Mouse (Mus musculus): ENCODE measurements around the gene Mid1. TPM values are rescaled to one million over a fixed set of nuclear protein-coding genes. Genes with fewer than 3 reads are reported as not detected.
"Not testable (repeated sequence)": the region's sequence is repeated elsewhere in the genome, so short reads cannot be mapped to it uniquely, and the experiment has no call there.

Mid1 gene
- polyA plus RNA-seq, 1 experiment: 13.8 TPM

DNA sequence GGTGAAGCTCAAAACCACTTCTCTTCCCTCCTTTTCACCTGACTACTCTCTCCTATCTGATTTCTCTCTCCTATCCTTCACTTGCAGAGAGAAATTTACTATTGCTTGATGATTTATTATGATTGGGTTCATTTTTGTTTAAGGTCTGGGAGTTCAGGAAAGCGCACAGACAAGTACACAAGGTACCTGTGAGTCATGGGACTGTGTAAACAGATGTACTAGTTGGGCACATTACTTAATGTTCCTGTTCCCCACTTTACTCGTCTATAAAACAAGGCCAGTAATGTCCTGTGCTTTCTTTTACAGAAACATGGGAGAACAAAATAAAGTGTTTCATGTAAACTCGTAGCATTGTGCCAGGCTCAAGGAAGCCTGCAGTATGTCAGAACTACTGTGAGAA, 248.2 kb downstream of the Mid1 start:
- no peak for TF ChIP-seq FLI1 (IDR thresholded peaks at IDR 0.05; ENCODE audit: low read length)
- no peak for TF ChIP-seq GATA1 (IDR thresholded peaks at IDR 0.05; ENCODE audit: borderline replicate concordance, low read length)
- no peaks in the 10 kb centered on the region for H3K9me3 ChIP-seq

GRCm38 (mm10) chrX:169937119-169937719, 252.2 kb downstream of the Mid1 start:
- Histone ChIP-seq H3K4me3 (replicated peaks) (peak overlapping the region; percentile 38), H3K27me3 (replicated peaks) (no peaks in the 10 kb centered on the region), H3K36me3 (replicated peaks; ENCODE audit: low read length) (no peaks in the 10 kb centered on the region), H3K4me1 (peaks cover 27% of the 10 kb centered on the region), H3K9me3 (no peaks in the 10 kb centered on the region)
- no peak for TF ChIP-seq FLI1 (IDR thresholded peaks at IDR 0.05; ENCODE audit: low read length)
- no peak for TF ChIP-seq GATA1 (IDR thresholded peaks at IDR 0.05; ENCODE audit: borderline replicate concordance, low read length)

More for the DNA sequence above, 248.2 kb downstream of the Mid1 start:
- Histone ChIP-seq H3K27me3 (replicated peaks) (no peaks in the 10 kb centered on the region), H3K36me3 (replicated peaks; ENCODE audit: low read length) (no peaks in the 10 kb centered on the region), H3K4me3 (replicated peaks) (no peak overlapping the region), H3K4me1 (peaks cover 24% of the 10 kb centered on the region)

GRCm38 (mm10) chrX:169940531-169940930, 255.5 kb downstream of the Mid1 start:
- H3K4me1 ChIP-seq: peaks cover 22% of the 10 kb centered on the region
- H3K27me3 ChIP-seq (replicated peaks): no peaks in the 10 kb centered on the region
- H3K36me3 ChIP-seq (replicated peaks; ENCODE audit: low read length): no peaks in the 10 kb centered on the region
- no peak for TF ChIP-seq GATA1 (IDR thresholded peaks at IDR 0.05; ENCODE audit: borderline replicate concordance, low read length)
- TF ChIP-seq FLI1 (IDR thresholded peaks at IDR 0.05; ENCODE audit: low read length): no peak
- H3K4me3 ChIP-seq (replicated peaks): no peak overlapping the region
- H3K9me3 ChIP-seq: no peaks in the 10 kb centered on the region

- TF ChIP-seq GATA1 (IDR thresholded peaks at IDR 0.05; ENCODE audit: borderline replicate concordance, low read length): no peak
- TF ChIP-seq FLI1 (IDR thresholded peaks at IDR 0.05; ENCODE audit: low read length): no peak
- H3K4me1 ChIP-seq: no peaks in the 10 kb centered on the region
- H3K4me3 ChIP-seq (replicated peaks): no peak overlapping the region
- H3K9me3 ChIP-seq: no peaks in the 10 kb centered on the region
- H3K27me3 ChIP-seq (replicated peaks): no peaks in the 10 kb centered on the region
- no peaks in the 10 kb centered on the region for H3K36me3 ChIP-seq (replicated peaks; ENCODE audit: low read length)
Observed at GRCm38 (mm10) chrX:169950596-169950995, 265.6 kb downstream of the Mid1 start.

GRCm38 (mm10) chrX:169969337-169969736, 284.3 kb downstream of the Mid1 start:
- Histone ChIP-seq H3K27me3 (replicated peaks) (no peaks in the 10 kb centered on the region), H3K9me3 (peaks cover 18% of the 10 kb centered on the region; the same call in 1 of the 2 replicates), H3K4me1 (no peaks in the 10 kb centered on the region), H3K4me3 (replicated peaks) (no peak overlapping the region), H3K36me3 (replicated peaks; ENCODE audit: low read length) (peaks cover 14% of the 10 kb centered on the region)
- TF ChIP-seq FLI1 (IDR thresholded peaks at IDR 0.05; ENCODE audit: low read length): no peak
- no peak for TF ChIP-seq GATA1 (IDR thresholded peaks at IDR 0.05; ENCODE audit: borderline replicate concordance, low read length)

DNA sequence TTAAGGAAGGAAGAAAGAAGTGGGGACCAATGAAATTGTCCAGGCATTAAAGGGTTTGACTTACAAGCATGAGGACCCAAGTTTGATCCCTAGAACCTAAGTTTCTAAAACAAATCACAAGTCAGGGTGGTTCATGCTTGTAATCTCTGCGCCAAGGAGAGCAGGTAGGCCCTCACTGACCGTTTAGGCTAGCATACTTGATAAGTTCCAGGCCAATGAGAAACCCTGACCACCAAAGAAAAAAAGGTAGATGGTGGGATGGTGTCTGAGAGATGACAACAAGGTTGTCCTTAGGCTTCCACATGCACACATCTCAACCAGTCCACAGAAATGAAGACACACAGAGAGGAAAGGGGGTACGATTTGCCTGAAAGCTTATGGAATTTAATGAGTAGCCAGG, 284.8 kb downstream of the Mid1 start:
- not testable (repeated sequence) for H3K4me1 ChIP-seq; H3K27me3 ChIP-seq (replicated peaks); H3K4me3 ChIP-seq (replicated peaks)

DNA sequence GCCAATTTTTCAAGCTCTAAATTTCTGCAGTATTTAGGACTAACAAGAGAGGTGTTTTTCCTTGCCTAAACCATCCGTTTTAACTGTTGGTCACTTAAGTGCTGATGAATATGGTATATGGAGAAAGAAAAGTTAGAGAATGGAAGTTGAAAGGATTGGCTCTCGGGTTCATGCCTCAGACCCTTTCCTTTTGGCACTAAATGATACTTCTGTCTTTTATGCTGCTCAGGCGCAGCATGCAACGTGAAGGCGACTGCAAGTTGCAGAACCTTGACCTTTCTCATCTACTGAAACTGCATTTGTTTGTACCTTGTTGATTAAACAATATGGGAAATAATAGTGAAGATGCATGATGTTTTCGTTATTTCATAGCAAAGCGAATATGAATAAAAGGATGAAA, 285.5 kb downstream of the Mid1 start:
- H3K4me1 ChIP-seq; H3K27me3 ChIP-seq (replicated peaks); H3K4me3 ChIP-seq (replicated peaks): not testable (repeated sequence)
- Histone ChIP-seq H3K9me3 (peaks cover 26% of the 10 kb centered on the region; the same call in 1 of the 2 replicates), H3K36me3 (replicated peaks; ENCODE audit: low read length) (peaks cover 14% of the 10 kb centered on the region)

More for the DNA sequence above, 284.8 kb downstream of the Mid1 start:
- Histone ChIP-seq H3K9me3 (peaks cover 20% of the 10 kb centered on the region; the same call in 1 of the 2 replicates), H3K36me3 (replicated peaks; ENCODE audit: low read length) (peaks cover 14% of the 10 kb centered on the region)

DNA sequence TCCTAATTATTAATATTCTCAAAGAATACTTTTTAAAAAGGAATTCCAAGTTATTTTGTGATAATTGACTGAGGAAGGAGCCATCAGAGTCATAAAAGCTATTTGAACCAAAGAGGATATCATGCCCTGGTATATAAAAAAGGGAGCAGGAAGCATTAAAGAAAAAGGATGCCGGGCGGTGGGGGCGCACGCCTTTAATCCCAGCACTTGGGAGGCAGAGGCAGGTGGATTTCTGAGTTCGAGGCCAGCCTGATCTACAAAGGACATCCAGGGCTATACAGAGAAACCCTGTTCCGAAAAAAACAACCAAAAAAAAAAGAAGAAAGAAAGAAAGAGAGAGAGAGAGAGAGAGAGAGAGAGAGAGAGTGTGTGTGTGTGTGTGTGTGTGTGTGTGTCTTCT, 286.6 kb downstream of the Mid1 start:
- H3K9me3 ChIP-seq: peaks cover 29% of the 10 kb centered on the region; the same call in 1 of the 2 replicates
- not testable (repeated sequence) for H3K4me3 ChIP-seq (replicated peaks); H3K4me1 ChIP-seq; H3K27me3 ChIP-seq (replicated peaks)
- H3K36me3 ChIP-seq (replicated peaks; ENCODE audit: low read length): peaks cover 16% of the 10 kb centered on the region

GRCm38 (mm10) chrX:169972131-169972530, 287.1 kb downstream of the Mid1 start:
- Histone ChIP-seq H3K9me3 (peaks cover 29% of the 10 kb centered on the region; the same call in 1 of the 2 replicates), H3K36me3 (replicated peaks; ENCODE audit: low read length) (peaks cover 16% of the 10 kb centered on the region)
- not testable (repeated sequence) for H3K4me3 ChIP-seq (replicated peaks); H3K4me1 ChIP-seq; H3K27me3 ChIP-seq (replicated peaks)

DNA sequence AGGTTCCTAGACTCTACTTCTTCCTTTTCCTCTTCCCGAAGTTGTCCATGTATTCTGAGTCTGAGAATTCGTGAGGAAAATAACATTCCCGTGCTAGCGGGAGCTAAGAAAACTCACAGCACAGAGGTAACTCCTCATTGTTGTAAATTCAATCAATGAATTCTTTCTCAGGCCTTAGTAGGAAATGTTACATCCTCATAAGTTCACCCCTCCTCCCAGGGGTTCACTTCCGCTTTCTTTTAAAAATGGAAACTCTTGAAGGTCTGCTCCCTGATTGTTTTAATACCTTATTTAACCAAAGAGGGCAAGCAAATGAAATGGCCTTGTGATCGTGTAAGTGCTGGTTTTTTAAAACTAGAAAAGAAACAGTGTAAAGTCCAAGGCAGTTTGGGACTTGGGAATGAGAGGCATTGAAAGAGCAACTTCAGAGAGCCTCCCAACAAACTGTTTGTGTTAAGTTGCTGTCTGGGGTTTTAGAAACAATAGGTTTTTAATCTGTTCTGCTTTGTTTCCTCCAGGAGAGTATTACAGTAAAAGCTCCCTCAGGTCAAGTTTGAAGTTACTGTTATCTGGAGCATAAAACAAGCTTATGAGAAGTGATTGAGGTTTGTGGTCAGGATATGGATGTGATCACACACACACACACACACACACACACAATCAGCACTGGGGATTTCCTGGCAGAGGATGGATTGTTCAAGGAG, 287.9 kb downstream of the Mid1 start:
- not testable (repeated sequence) for H3K4me3 ChIP-seq (replicated peaks); H3K4me1 ChIP-seq; H3K27me3 ChIP-seq (replicated peaks)
- Histone ChIP-seq H3K36me3 (replicated peaks; ENCODE audit: low read length) (peaks cover 16% of the 10 kb centered on the region), H3K9me3 (peaks cover 32% of the 10 kb centered on the region; the same call in 1 of the 2 replicates)

DNA sequence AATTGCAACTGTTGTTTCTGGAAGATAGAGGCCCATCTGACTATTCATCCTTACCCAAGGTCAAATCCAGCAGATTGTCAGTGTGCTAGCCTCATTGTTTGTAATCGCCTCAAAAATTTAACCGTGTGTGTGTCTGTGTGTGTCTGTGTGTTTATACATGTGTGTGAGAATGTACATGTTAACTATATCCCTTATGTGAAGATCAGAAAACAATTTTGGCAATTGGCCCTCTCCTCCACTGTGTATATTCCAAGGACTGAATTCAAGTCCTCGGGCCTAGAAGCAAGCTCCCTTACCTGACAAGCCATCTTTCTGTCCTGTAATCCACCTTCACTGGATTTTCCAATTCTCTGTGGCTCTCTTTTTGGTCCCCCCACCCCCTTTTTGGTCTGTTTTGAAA, 288.8 kb downstream of the Mid1 start:
- not testable (repeated sequence) for H3K4me3 ChIP-seq (replicated peaks); H3K27me3 ChIP-seq (replicated peaks); H3K4me1 ChIP-seq
- Histone ChIP-seq H3K9me3 (peaks cover 40% of the 10 kb centered on the region), H3K36me3 (replicated peaks; ENCODE audit: low read length) (peaks cover 23% of the 10 kb centered on the region)

DNA sequence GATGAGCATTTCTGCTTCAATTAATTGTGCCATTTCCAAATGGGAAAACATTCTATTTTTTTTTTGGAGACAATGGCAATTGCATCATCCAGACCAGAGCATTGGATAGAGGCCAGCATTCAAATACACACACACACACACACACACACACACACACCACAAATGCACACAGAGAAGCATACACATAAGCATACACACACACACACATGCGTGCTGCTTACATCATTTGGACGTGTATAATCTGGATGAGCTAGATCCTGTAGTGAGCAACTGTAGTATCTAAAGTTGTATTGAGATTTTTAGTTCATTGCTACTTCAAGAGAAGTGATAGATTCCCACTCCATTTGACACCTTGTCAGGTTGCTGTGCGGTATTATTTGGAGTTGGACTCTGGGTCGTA, 289.5 kb downstream of the Mid1 start:
- H3K4me3 ChIP-seq (replicated peaks); H3K4me1 ChIP-seq; H3K27me3 ChIP-seq (replicated peaks): not testable (repeated sequence)
- Histone ChIP-seq H3K36me3 (replicated peaks; ENCODE audit: low read length) (peaks cover 23% of the 10 kb centered on the region), H3K9me3 (peaks cover 43% of the 10 kb centered on the region)

- H3K4me1 ChIP-seq; H3K4me3 ChIP-seq (replicated peaks); H3K27me3 ChIP-seq (replicated peaks): not testable (repeated sequence)
- Histone ChIP-seq H3K36me3 (replicated peaks; ENCODE audit: low read length) (peaks cover 19% of the 10 kb centered on the region), H3K9me3 (peaks cover 44% of the 10 kb centered on the region)
Observed at GRCm38 (mm10) chrX:169974974-169975373, 290.0 kb downstream of the Mid1 start.

- not testable (repeated sequence) for H3K4me3 ChIP-seq (replicated peaks); H3K4me1 ChIP-seq; H3K27me3 ChIP-seq (replicated peaks)
- peaks cover 17% of the 10 kb centered on the region for H3K36me3 ChIP-seq (replicated peaks; ENCODE audit: low read length)
- H3K9me3 ChIP-seq: peaks cover 49% of the 10 kb centered on the region
Observed at GRCm38 (mm10) chrX:169975681-169976131, 290.7 kb downstream of the Mid1 start.

- Histone ChIP-seq H3K36me3 (replicated peaks; ENCODE audit: low read length) (peaks cover 17% of the 10 kb centered on the region), H3K9me3 (peaks cover 54% of the 10 kb centered on the region)
- not testable (repeated sequence) for H3K4me3 ChIP-seq (replicated peaks); H3K27me3 ChIP-seq (replicated peaks); H3K4me1 ChIP-seq
Observed at GRCm38 (mm10) chrX:169976340-169976739, 291.3 kb downstream of the Mid1 start.
